Mouse (Mus musculus) forebrain, embryonic 16.5 days (tissue): ENCODE results near the gene Csmd2. TPM values are rescaled to one million over a fixed set of nuclear protein-coding genes. Genes with fewer than 3 reads are reported as not detected.
A peak's percentile ranks its signal among the peaks of the same experiment; 100 is the strongest.

Experiments
- ATAC-seq: fragments of 200-750 bp; cut with Nextera tagmentation; 2 replicates; pipeline ENCODE4 v1.8.0; 2017; ENCODE audit warnings: mild to moderate bottlenecking, moderate library complexity
- H3K27ac ChIP-seq: fragments of 300-500 bp; sonication (generic); 2 replicates; pipeline ENCODE4 v1.5.1; 2014; ENCODE audit warnings: low read length, control low read depth
- H3K27me3 ChIP-seq: fragments of 300-500 bp; sonication (generic); replicated peaks from 2 replicates; pipeline ENCODE4 v1.6.1; 2014; ENCODE audit warnings: low read length; ENCODE audit not compliant: control insufficient read depth, insufficient read depth
- H3K36me3 ChIP-seq: fragments of 300-500 bp; sonication (generic); 2 replicates; pipeline ENCODE4 v1.6.1; 2014; ENCODE audit not compliant: control insufficient read depth, insufficient read depth
- H3K4me1 ChIP-seq: fragments of 300-500 bp; sonication (generic); replicated peaks from 2 replicates; pipeline ENCODE4 v1.6.1; 2014; ENCODE audit warnings: low read length; ENCODE audit not compliant: control insufficient read depth, insufficient read depth
- H3K4me2 ChIP-seq: fragments of 300-500 bp; sonication (generic); 2 replicates; pipeline ENCODE4 v1.6.1; 2014; ENCODE audit warnings: mild to moderate bottlenecking, low read length, control low read depth
- H3K4me3 ChIP-seq: fragments of 300-500 bp; sonication (generic); replicated peaks from 2 replicates; pipeline ENCODE4 v1.5.1; 2014; ENCODE audit warnings: mild to moderate bottlenecking, low read length, control low read depth
- H3K9ac ChIP-seq: fragments of 300-500 bp; sonication (generic); replicated peaks from 2 replicates; pipeline ENCODE4 v1.6.1; 2014; ENCODE audit warnings: low read depth, low read length, control low read depth
- H3K9me3 ChIP-seq: fragments of 300-500 bp; sonication (generic); 2 replicates; pipeline ENCODE4 v1.6.1; 2016; ENCODE audit warnings: low read length; ENCODE audit not compliant: control insufficient read depth
- WGBS: fragments of 180-500 bp; shearing (Covaris S2); extraction: QIAGEN DNeasy Blood & Tissue Kit; methylation state at CpG from one replicate; pipeline ENCODE4 v1.1.7; 2014; 5-methylcytosine and 5-hydroxymethylcytosine counted together
- polyA plus RNA-seq: library from polyadenylated mRNA; unstranded; fragments of >200 nt; fragmentation: Nextera tagmentation; extraction: Ambion mirVana; gene quantifications from 2 replicates; pipeline ENCODE4 v1.2.1, GENCODE M21; 2015

The Csmd2 gene
- polyA plus RNA-seq, result 7.6 and 11.2 TPM in 2 replicates

DNA sequence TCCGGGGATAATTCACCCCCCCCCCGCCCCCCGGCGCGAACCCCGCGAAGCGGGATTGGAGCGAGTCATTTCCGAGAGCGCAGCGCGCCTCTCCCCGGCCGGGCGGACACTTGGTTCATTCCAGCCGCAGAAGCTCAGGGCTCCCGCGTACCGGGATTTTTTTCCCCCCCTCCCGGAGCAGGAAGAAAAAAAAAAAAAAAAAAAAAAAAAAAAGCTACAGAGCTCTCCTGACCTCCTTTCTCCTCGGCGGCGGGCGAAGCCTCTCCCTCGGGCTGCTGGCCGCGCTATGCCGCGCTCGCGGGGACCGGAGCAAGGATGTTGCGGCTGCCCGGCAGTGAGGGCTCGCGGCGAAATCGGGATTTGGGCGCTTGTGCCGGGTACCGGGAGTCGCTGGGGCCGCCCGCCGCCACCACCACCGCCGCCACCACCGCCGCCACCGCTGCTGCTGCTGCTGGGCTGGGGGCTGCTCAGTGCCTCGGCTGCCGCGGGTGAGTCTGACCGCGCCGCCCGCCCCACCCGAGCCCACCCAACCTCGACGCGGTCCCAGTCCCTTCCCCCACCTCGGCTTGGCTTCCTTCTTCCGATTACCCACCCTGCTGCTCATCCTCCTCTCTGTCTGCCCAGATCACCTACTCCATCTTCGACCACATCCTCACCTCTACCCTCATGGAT lies at the start of gene Csmd2:
Csmd2 (plus strand) TSS at position 74 of the 672 bp plus-strand sequence.
- Histone ChIP-seq H3K4me2 (peak within 1 kb of the TSS; percentile 86), H3K4me3 (peak within 1 kb of the TSS; percentile 81), H3K9me3 (no peaks in the 10 kb centered on the region), H3K4me1 (peaks cover 21% of the 10 kb centered on the region), H3K27me3 (no peaks in the 10 kb centered on the region), H3K36me3 (no peaks in the 10 kb centered on the region), H3K9ac (peak within 1 kb of the TSS; percentile 85), H3K27ac (peak within 1 kb of the TSS; percentile 77)
- ATAC-seq, result peak; percentile 7; the same call in 1 of the 2 replicates
- 0% methylated on average over 36 of the region's 65 CpGs for WGBS

DNA sequence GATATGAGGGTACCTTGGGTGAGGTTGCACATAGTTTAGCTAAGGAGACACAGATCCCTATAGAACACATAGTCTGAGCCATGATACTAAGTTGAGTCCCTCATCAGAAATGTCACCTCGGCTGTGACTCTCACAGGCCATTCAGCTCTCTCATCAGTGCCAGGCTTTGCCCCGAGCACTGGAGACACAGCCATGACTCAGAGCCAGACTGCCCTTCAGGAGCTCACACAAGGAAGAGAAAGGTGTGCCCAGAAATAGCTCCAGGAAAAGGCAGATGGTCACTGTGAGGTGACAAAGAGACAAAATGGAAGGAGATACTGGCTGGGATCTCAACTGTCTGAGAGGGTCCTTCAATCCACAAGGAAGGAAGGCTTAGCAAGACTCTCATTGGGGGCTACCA lies 40.0 kb upstream of the Csmd2 start:
- ATAC-seq, result no peak
- Histone ChIP-seq H3K9me3 (no peaks in the 10 kb centered on the region), H3K4me2 (no peak overlapping the region), H3K36me3 (no peaks in the 10 kb centered on the region), H3K9ac (no peak overlapping the region), H3K27me3 (no peaks in the 10 kb centered on the region), H3K4me3 (no peak overlapping the region), H3K27ac (no peak overlapping the region), H3K4me1 (no peaks in the 10 kb centered on the region; the same call in 1 of the 2 replicates)
- 74% methylated on average over 2 of the region's 2 CpGs for whole genome bisulfite sequencing

DNA sequence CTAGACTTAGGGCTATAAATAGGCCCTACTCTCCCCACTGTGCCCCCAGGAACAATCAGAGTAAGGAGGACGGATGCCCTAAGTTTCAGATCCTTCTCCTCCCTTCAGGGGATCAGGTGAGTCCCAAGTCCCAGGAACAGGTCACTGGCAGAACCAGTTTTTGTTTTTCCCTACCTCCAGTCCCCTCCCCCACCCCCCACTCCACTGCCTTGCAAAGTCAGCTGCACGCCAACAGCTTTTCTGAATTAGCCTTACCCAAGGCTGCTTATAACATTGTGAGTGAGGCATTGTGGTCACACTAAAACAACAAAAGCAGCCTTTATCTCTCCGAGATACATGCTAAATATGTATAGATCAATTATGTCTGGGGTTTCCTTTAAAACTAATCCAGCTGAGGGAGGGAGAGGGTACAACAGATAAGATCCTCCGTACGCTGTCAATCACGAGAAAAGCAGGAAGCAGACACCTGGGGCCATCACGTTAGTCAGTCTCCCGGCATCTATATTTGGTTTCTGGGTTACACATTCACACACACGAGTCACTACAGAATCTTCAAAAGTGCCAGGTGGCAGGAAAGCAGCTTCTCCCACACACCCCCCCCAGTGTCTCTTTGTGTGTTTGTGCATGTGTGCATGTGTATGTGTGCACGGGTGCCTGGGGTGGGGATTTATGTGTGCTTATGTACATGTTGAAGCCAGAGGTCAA lies 34.5 kb upstream of the Csmd2 start:
- H3K4me1 ChIP-seq, result peaks cover 2% of the 10 kb centered on the region; the same call in 1 of the 2 replicates
- H3K36me3 ChIP-seq, result no peaks in the 10 kb centered on the region
- WGBS, result 45% methylated on average over 10 of the region's 10 CpGs
- H3K27me3 ChIP-seq, result no peaks in the 10 kb centered on the region
- H3K27ac ChIP-seq, result no peak overlapping the region
- no peak overlapping the region for H3K4me2 ChIP-seq
- H3K4me3 ChIP-seq, result no peak overlapping the region
- no peak for ATAC-seq
- no peaks in the 10 kb centered on the region for H3K9me3 ChIP-seq
- no peak overlapping the region for H3K9ac ChIP-seq

DNA sequence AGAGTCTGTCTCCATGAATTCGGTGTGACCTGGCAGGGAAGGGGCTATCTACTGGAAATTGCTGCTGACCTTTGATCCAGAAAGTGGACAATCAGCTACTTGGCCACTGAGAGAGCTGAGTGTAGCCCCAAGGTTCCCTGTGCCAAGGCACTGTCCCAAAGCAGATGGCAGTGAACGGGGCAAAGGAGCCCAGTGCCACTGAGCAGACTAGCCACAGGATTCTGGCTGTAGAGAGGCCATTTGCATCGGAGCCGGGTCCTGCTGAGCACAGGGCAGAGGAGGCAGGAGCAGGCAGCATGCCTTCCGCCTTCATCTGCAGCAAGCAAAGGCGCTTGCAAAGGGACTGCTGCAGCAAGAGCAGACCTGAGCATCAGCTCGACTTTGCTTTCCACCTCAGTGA lies 18.6 kb upstream of the Csmd2 start:
- H3K4me3 ChIP-seq, result no peak overlapping the region
- H3K9me3 ChIP-seq, result no peaks in the 10 kb centered on the region
- no peak for ATAC-seq
- no peak overlapping the region for H3K27ac ChIP-seq
- H3K27me3 ChIP-seq, result peaks cover 22% of the 10 kb centered on the region
- no peaks in the 10 kb centered on the region for H3K36me3 ChIP-seq
- no peak overlapping the region for H3K9ac ChIP-seq
- H3K4me2 ChIP-seq, result no peak overlapping the region
- H3K4me1 ChIP-seq, result peaks cover 14% of the 10 kb centered on the region
- WGBS, result 12% methylated on average over 7 of the region's 7 CpGs

DNA sequence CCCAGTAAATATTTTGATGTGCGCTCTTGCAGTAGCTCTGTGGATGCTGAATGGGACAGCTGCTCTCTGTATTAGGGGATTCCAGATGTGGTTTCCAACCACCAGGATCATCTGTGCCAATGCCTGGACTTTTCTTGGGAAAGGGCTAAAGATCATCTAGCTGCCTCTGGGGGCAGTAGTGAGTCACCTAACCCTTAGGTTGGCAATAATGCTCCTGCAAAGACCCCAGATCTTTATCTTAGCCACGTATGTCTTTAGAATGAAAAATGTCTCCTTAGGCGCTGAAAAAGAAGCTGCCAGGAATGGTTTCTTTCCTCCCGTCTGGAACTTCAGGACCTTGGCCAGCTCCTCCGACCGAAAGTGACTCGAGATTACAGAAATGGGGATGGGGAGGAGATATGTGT lies 17.6 kb upstream of the Csmd2 start:
- no peak overlapping the region for H3K4me3 ChIP-seq
- H3K4me1 ChIP-seq, result peaks cover 14% of the 10 kb centered on the region
- WGBS, result 4% methylated on average over 7 of the region's 7 CpGs
- H3K36me3 ChIP-seq, result no peaks in the 10 kb centered on the region
- H3K27ac ChIP-seq, result no peak overlapping the region
- no peak overlapping the region for H3K4me2 ChIP-seq
- no peaks in the 10 kb centered on the region for H3K9me3 ChIP-seq
- peak; percentile 50; the same call in 1 of the 2 replicates for ATAC-seq
- peaks cover 22% of the 10 kb centered on the region for H3K27me3 ChIP-seq
- H3K9ac ChIP-seq, result no peak overlapping the region

DNA sequence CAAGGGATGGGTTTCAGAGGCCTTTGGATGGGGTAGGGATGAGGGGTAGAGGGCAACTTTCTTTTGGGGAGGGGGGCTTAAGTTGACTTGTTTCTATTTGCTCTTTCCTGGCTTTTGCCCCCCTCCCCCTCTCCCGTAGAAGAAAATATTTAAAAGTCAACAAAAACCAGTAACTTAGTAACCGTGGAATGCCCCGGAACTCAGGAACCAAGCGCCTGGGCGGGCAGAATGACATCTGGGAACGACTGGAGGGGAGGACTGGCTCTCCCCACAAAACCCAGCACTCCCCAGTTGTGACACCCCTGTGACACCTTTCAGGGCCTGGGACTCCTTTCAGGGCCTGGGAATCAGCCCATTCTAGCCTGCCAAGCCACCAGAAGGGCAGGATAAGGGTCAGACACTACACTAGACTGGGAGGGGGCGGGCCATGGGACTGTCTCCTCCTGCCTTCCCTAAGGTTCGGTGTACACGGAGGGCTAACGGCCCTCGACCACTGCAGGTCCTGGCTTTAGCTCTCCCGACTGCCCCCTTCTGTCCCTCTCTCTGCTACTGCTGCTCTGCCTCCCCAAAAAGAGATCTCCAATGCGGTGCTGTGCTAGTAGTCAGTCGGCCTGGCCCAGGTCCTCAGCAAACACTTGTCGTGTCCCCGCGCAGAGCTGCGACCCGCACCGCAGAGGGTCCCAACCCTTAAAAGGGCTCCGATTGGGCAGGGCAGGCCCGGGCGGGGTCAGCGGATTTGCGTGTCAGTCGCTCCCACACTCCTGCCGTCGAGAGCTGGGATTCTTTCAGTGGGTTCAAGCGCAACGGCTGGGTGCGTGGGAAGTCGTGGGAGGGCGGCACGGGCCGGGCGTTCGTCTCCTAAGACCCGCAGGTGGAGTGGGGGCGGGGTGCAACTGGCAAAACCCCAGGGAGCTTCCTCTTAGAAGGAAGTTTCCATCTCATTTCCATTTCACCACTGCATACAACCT lies 16.5 kb upstream of the Csmd2 start, which contains the start of gene CK137956:
CK137956 (minus strand) TSS at position 51 of the 968 bp plus-strand sequence.
- 0 out of 2 replicates have a peak, but pooled peaks have one; percentile 38 for ATAC-seq
- Histone ChIP-seq H3K27ac (no peak within 1 kb of the TSS), H3K36me3 (no peaks in the 10 kb centered on the region), H3K27me3 (peaks cover 22% of the 10 kb centered on the region), H3K4me3 (0 out of 2 replicates have a peak within 1 kb of the TSS, but pooled peaks have one; percentile 2), H3K4me2 (peak within 1 kb of the TSS; percentile 32), H3K9ac (no peak within 1 kb of the TSS), H3K9me3 (no peaks in the 10 kb centered on the region), H3K4me1 (peaks cover 12% of the 10 kb centered on the region)
- 5% methylated on average over 39 of the region's 39 CpGs for WGBS

DNA sequence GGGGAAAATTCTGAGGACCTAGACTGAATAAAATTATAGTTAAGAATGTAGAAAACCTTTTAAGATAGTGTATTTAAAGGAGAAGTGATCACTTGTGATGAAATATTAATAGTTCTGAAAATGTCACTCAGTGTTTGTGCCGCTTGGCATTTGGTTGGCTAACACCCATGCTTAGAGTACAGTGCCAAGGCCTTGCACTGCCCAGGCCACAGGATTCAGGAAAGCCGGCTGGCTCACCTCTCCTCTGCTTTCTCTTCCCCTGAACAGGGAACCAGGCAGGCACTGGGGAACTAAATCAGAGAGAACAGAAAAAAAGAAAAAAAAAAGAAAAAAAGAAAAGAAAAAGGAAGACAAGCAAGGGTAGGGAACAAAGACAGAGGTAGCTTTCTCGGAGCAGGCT lies 14.7 kb upstream of the Csmd2 start:
- H3K4me3 ChIP-seq, result no peak overlapping the region
- H3K9me3 ChIP-seq, result no peaks in the 10 kb centered on the region
- H3K27me3 ChIP-seq, result peaks cover 22% of the 10 kb centered on the region
- H3K36me3 ChIP-seq, result no peaks in the 10 kb centered on the region
- H3K9ac ChIP-seq, result no peak overlapping the region
- H3K4me2 ChIP-seq, result no peak overlapping the region
- no peak overlapping the region for H3K27ac ChIP-seq
- 81% methylated on average over 3 of the region's 3 CpGs for WGBS
- ATAC-seq, result no peak
- peaks cover 12% of the 10 kb centered on the region for H3K4me1 ChIP-seq

DNA sequence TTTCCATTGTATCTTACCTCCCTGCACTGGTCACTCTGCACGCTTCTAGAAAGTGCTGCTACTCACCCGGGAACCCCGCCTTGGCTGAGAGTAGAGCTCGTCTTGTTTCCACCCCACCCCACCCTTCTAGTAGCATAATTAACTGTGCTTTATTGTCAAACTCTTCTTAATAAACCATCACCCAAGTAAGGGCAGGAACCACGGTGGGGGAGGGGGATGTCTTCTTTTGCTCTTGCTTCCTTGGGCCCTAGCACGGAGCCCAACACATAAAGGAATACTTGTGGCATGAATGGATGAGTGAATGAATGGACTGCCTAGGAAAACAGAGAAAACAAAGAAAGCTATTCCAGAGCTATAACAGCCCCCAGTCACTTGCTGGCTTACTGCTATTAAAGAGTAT lies 6.5 kb upstream of the Csmd2 start:
- H3K4me2 ChIP-seq, result no peak overlapping the region
- H3K27ac ChIP-seq, result no peak overlapping the region
- no peaks in the 10 kb centered on the region for H3K36me3 ChIP-seq
- H3K9me3 ChIP-seq, result no peaks in the 10 kb centered on the region
- H3K9ac ChIP-seq, result no peak overlapping the region
- 11% methylated on average over 6 of the region's 6 CpGs for WGBS
- no peak for ATAC-seq
- H3K4me3 ChIP-seq, result no peak overlapping the region
- peaks cover 7% of the 10 kb centered on the region; the same call in 1 of the 2 replicates for H3K4me1 ChIP-seq
- H3K27me3 ChIP-seq, result no peaks in the 10 kb centered on the region

DNA sequence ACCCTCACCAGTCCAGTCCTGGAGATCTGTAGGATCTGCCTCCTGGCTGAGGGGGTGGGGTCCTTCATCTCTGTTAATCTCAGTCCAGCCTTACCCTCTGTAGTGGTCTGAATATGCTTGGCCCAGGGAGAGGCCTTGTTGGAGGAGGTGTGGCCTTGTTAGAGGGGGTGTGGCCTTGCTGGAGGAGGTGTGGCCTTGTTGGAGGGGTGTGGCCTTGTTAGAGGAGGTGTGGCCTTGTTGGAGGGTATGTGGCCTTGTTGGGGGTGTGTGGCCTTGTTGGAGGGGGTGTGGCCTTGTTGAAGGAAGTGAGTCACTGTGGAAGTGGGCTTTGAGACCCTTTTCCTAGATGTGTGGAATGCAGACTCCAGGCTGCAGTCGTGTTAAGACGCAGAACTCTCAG lies 3.2 kb upstream of the Csmd2 start:
- ATAC-seq, result no peak
- H3K9me3 ChIP-seq, result no peaks in the 10 kb centered on the region
- 93% methylated on average over 2 of the region's 2 CpGs for WGBS
- H3K27ac ChIP-seq, result no peak overlapping the region
- no peak overlapping the region for H3K4me2 ChIP-seq
- peaks cover 18% of the 10 kb centered on the region for H3K4me1 ChIP-seq
- H3K27me3 ChIP-seq, result no peaks in the 10 kb centered on the region
- no peaks in the 10 kb centered on the region for H3K36me3 ChIP-seq
- H3K9ac ChIP-seq, result no peak overlapping the region
- no peak overlapping the region for H3K4me3 ChIP-seq
